Mouse (Mus musculus): ENCODE measurements around the gene Pde5a.
A peak's percentile ranks its signal among the peaks of the same experiment; 100 is the strongest.

GRCm38 (mm10) chr3:122903746-122904433, 175.1 kb downstream of the Pde5a start:
- TF ChIP-seq CTCF (conservative IDR thresholded peaks at IDR 0.05; ENCODE audit: insufficient read depth, insufficient read length, low read depth, low read length) (peak; percentile 90), POLR2A (IDR thresholded peaks at IDR 0.05; ENCODE audit: low read depth, low read length) (no peak)
